Mouse (Mus musculus): ENCODE data around the gene Zfp354b.

DNA sequence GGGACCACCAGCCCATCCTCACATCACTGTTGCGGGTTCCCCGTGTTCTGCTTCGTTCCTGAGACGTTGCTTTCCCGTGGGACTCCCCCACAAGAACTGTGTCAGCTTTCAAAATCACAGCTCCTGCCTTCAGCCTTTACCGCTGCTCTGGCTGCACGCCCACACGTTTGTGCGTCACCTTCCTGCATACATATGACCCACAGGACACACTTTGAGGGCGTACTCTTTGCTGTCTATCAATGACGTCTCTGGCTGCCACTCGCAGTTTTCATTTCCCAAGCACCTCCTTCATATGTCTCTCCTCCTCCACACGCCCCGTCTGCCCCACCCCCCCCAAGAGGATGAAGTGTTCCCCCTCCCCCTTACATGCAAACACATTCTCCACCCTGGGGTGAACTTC is 20.9 kb upstream of the Zfp354b start:
- no peak for TF ChIP-seq CTCF (IDR thresholded peaks at IDR 0.05; ENCODE audit: control insufficient read depth, insufficient read depth, insufficient read length)
- TF ChIP-seq MYOD1 (IDR thresholded peaks at IDR 0.05; ENCODE audit: control insufficient read depth, insufficient read length, low read depth) = no peak
- TF ChIP-seq MAX (IDR thresholded peaks at IDR 0.05) = no peak
- no peak for TF ChIP-seq CEBPB (IDR thresholded peaks at IDR 0.05; ENCODE audit: low read depth)
- TF ChIP-seq FOSL1 (IDR thresholded peaks at IDR 0.05; ENCODE audit: insufficient read depth, low read length, poor library complexity, severe bottlenecking) = no peak
- no peak for TF ChIP-seq USF1 (IDR thresholded peaks at IDR 0.05; ENCODE audit: low read depth)
- TF ChIP-seq MYOG (IDR thresholded peaks at IDR 0.05; ENCODE audit: control insufficient read depth, extremely low read depth, insufficient read length) = no peak

All from C2C12 (cell line).